13 mouse cellular contexts compared by ENCODE assay signal in genomic region chr5:53880724-53881123, GRCm38 (mm10).
DNase-seq lines count a peak whose midpoint lies in the region; ATAC-seq and TF ChIP-seq lines count a peak whose summit lies in the region.
"Had no signal": no experiment of that assay in that cellular context is flagged by ENCODE, and none has a peak within 500 bp of the region (broad histone marks: within the 10 kb centered on the region; RNA-seq: fewer than 3 reads in every experiment).

No protein-coding gene starts in this region.

- H3K4me1 ChIP-seq in heart, adult 2 months (ENCODE audit: control insufficient read depth, insufficient read depth, low read length), result peaks cover 5% of the 10 kb centered on the region
- peaks cover 17% of the 10 kb centered on the region; the same call in 1 of the 2 replicates for H3K4me1 ChIP-seq in heart, embryonic 12.5 days (replicated peaks)
- H3K4me1 ChIP-seq in heart, embryonic 15.5 days (replicated peaks), result peaks cover 11% of the 10 kb centered on the region; the same call in 1 of the 2 replicates
- peaks cover 16% of the 10 kb centered on the region for H3K4me1 ChIP-seq in lung, embryonic 16.5 days (replicated peaks; ENCODE audit: control insufficient read depth, insufficient read depth, low read length)
- H3K4me1 ChIP-seq: hindbrain, embryonic 10.5 days had no signal

- no peak overlapping the region for H3K4me2 ChIP-seq in heart, embryonic 12.5 days
- H3K4me2 ChIP-seq in heart, embryonic 15.5 days, result no peak overlapping the region
- H3K4me2 ChIP-seq in lung, embryonic 16.5 days (ENCODE audit: low read depth, low read length), result no peak overlapping the region

- H3K36me3 ChIP-seq in heart, adult 2 months (ENCODE audit: control insufficient read depth, insufficient read depth, low read length), result peaks cover 5% of the 10 kb centered on the region
- H3K36me3 ChIP-seq in heart, embryonic 12.5 days, result peaks cover 8% of the 10 kb centered on the region
- 0 out of 2 replicates have a peak, but pooled peaks cover 4% of the 10 kb centered on the region for H3K36me3 ChIP-seq in heart, embryonic 15.5 days
- 0 out of 2 replicates have a peak, but pooled peaks cover 2% of the 10 kb centered on the region for H3K36me3 ChIP-seq in lung, embryonic 16.5 days (ENCODE audit: control insufficient read depth, insufficient read depth, low read length)

- TF ChIP-seq CTCF in heart, adult 2 months (IDR thresholded peaks at IDR 0.05), result no peak

- H3K27me3 ChIP-seq in heart, adult 2 months (ENCODE audit: control insufficient read depth, insufficient read depth, low read length), result no peaks in the 10 kb centered on the region
- no peaks in the 10 kb centered on the region for H3K27me3 ChIP-seq in heart, embryonic 12.5 days (replicated peaks)
- H3K27me3 ChIP-seq in heart, embryonic 15.5 days, result no peaks in the 10 kb centered on the region
- no peaks in the 10 kb centered on the region for H3K27me3 ChIP-seq in lung, embryonic 16.5 days (ENCODE audit: control insufficient read depth, insufficient read depth, low read depth, low read length)
- H3K27me3 ChIP-seq: CH12.LX had no signal

- H3K9me3 ChIP-seq in heart, embryonic 12.5 days (replicated peaks), result no peaks in the 10 kb centered on the region
- H3K9me3 ChIP-seq in heart, embryonic 15.5 days (replicated peaks), result no peaks in the 10 kb centered on the region
- H3K9me3 ChIP-seq in lung, embryonic 16.5 days (ENCODE audit: control insufficient read depth, low read length), result no peaks in the 10 kb centered on the region
- H3K9me3 ChIP-seq: hindbrain, embryonic 10.5 days had no signal

- H3K4me3 ChIP-seq in heart, adult 2 months, result no peak overlapping the region
- no peak overlapping the region for H3K4me3 ChIP-seq in heart, embryonic 12.5 days
- no peak overlapping the region for H3K4me3 ChIP-seq in heart, embryonic 15.5 days
- no peak overlapping the region for H3K4me3 ChIP-seq in lung, embryonic 16.5 days (ENCODE audit: low read length)
- H3K4me3 ChIP-seq: hindbrain, embryonic 10.5 days; myocyte had no signal

- peak overlapping the region; percentile 42 for H3K27ac ChIP-seq in heart, adult 2 months
- H3K27ac ChIP-seq in heart, embryonic 12.5 days (ENCODE audit: poor library complexity, severe bottlenecking), result no peak overlapping the region
- 0 out of 2 replicates have a peak overlapping the region, but pooled peaks have one; percentile 0 for H3K27ac ChIP-seq in heart, embryonic 15.5 days
- peak overlapping the region; percentile 74 for H3K27ac ChIP-seq in lung, embryonic 16.5 days (ENCODE audit: low read length)
- H3K27ac ChIP-seq: hindbrain, embryonic 10.5 days had no signal

- ATAC-seq in heart, embryonic 12.5 days (ENCODE audit: insufficient number of reproducible peaks, low FRiP score), result no peak
- ATAC-seq in heart, embryonic 15.5 days (replicated peaks; ENCODE audit: insufficient number of reproducible peaks, insufficient read depth, low FRiP score, low read depth), result no peak
- ATAC-seq in lung, embryonic 16.5 days (ENCODE audit: low read depth), result peak; percentile 87
- no peak for ATAC-seq in megakaryocyte progenitor cell, adult 5-6 weeks (replicated peaks; ENCODE audit: poor library complexity)

- no peaks in the 10 kb centered on the region for H3K79me2 ChIP-seq in heart, adult 2 months (replicated peaks; ENCODE audit: control insufficient read depth, insufficient read depth, low read length)

- no peak overlapping the region for H3K9ac ChIP-seq in heart, adult 2 months (ENCODE audit: low read depth, low read length)
- H3K9ac ChIP-seq in heart, embryonic 12.5 days, result no peak overlapping the region
- no peak overlapping the region for H3K9ac ChIP-seq in heart, embryonic 15.5 days
- H3K9ac ChIP-seq in lung, embryonic 16.5 days (ENCODE audit: low read length), result no peak overlapping the region

- intact Hi-C loops in heart, adult 2 months (cut with DNase I), result loop anchor here (5.0 kb wide), 1 partner anchor 47 kb away; no protein-coding TSS in a partner anchor

- 34% methylated on average over 4 of the region's 4 CpGs for WGBS in heart, adult 2 months
- WGBS in heart, embryonic 12.5 days, result 42% methylated on average over 4 of the region's 4 CpGs
- 61% methylated on average over 4 of the region's 4 CpGs for WGBS in heart, embryonic 15.5 days
- WGBS in lung, embryonic 16.5 days, result 36% methylated on average over 4 of the region's 4 CpGs

- TF ChIP-seq POLR2A in heart, adult 2 months (IDR thresholded peaks at IDR 0.05; ENCODE audit: insufficient read depth, low read depth, low read length), result no peak

- TF ChIP-seq EP300 in heart, adult 2 months (IDR thresholded peaks at IDR 0.05; ENCODE audit: insufficient read depth, low read depth, low read length), result no peak

- DNase-seq in heart, adult 2 months, result peak in 1 of 2 experiments; percentile 16
- DNase-seq in kidney, adult 9 months, result peak; percentile 43
- no peak for DNase-seq in neural tube, embryonic 10.5 days (ENCODE audit: extremely low spot score, low spot score)
- no peak for DNase-seq in gastrocnemius, adult 8-10 months (ENCODE audit: low spot score in 2 of 2)
- DNase-seq: cerebellum, adult 9-11 months; thymus, postnatal 36 days had no signal
